ENCODE assay signal across 19 mouse cellular contexts in the genomic region with DNA sequence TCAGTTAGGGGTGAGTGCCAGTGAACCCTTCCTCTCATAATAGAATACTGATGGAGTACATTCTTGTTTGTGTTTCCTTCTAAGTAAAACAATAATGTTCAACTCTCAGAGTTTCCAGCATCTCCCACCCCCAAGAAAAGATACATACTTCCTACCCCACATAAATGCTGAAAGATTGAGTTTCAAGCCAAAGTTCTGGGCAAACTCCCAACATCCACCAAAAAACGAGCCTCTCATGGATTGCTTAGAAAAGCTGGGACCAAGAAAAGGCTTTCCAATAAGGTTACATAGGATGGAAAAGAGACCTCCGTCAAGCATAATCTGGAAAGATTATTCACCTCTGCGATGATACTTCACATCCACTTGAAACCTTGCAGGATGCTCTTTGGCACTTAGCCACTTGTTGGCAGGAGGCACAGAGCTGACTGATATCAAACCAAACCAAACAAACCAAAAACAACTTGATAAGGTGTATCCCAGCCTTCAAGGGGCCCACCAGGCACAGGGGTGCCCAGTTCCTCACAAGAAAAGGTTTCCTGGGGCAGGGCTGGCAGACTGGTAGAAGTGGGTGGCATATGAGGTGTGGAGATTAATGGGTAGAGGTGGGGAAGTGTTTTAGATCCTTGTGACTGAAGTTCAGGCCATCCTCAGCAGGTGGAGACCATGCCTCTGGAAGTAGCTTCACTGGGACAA. TPM values are rescaled to one million over a fixed set of nuclear protein-coding genes. Genes with fewer than 3 reads are reported as not detected.
DNase-seq lines count a peak whose midpoint lies in the region; ATAC-seq lines count a peak whose summit lies in the region.
"Had no signal": no experiment of that assay in that cellular context is flagged by ENCODE, and none has a peak within 500 bp of the region (broad histone marks: within the 10 kb centered on the region; RNA-seq: fewer than 3 reads in every experiment).

No protein-coding gene starts in this region.

- H3K9me3 ChIP-seq in heart, embryonic 11.5 days (replicated peaks; ENCODE audit: control insufficient read depth, low read length): no peaks in the 10 kb centered on the region
- H3K9me3 ChIP-seq in liver, embryonic 11.5 days (ENCODE audit: control insufficient read depth, low read length): no peaks in the 10 kb centered on the region
- no peaks in the 10 kb centered on the region for H3K9me3 ChIP-seq in neural tube, embryonic 15.5 days (replicated peaks)
- no peaks in the 10 kb centered on the region for H3K9me3 ChIP-seq in forebrain, embryonic 10.5 days
- H3K9me3 ChIP-seq in kidney, embryonic 15.5 days (replicated peaks): no peaks in the 10 kb centered on the region
- H3K9me3 ChIP-seq: G1E; midbrain, embryonic 10.5 days had no signal

- H3K36me3 ChIP-seq in heart, embryonic 11.5 days (ENCODE audit: control insufficient read depth, insufficient read depth, low read length): no peaks in the 10 kb centered on the region
- no peaks in the 10 kb centered on the region for H3K36me3 ChIP-seq in liver, embryonic 11.5 days (ENCODE audit: control insufficient read depth, insufficient read depth, low read length)
- no peaks in the 10 kb centered on the region for H3K36me3 ChIP-seq in neural tube, embryonic 15.5 days
- H3K36me3 ChIP-seq in forebrain, embryonic 10.5 days (replicated peaks): no peaks in the 10 kb centered on the region
- no peaks in the 10 kb centered on the region for H3K36me3 ChIP-seq in kidney, embryonic 15.5 days
- H3K36me3 ChIP-seq: G1E; midbrain, embryonic 10.5 days had no signal

- H3K4me1 ChIP-seq in heart, embryonic 11.5 days (ENCODE audit: control insufficient read depth, insufficient read depth, low read length): no peaks in the 10 kb centered on the region
- H3K4me1 ChIP-seq in liver, embryonic 11.5 days (replicated peaks; ENCODE audit: control insufficient read depth, insufficient read depth, low read length): peaks cover 5% of the 10 kb centered on the region; the same call in 1 of the 2 replicates
- no peaks in the 10 kb centered on the region for H3K4me1 ChIP-seq in neural tube, embryonic 15.5 days
- no peaks in the 10 kb centered on the region for H3K4me1 ChIP-seq in forebrain, embryonic 10.5 days
- H3K4me1 ChIP-seq in kidney, embryonic 15.5 days: no peaks in the 10 kb centered on the region
- H3K4me1 ChIP-seq: midbrain, embryonic 10.5 days had no signal

- H3K27ac ChIP-seq in heart, embryonic 11.5 days (ENCODE audit: low read depth, low read length): no peak overlapping the region
- H3K27ac ChIP-seq in liver, embryonic 11.5 days (ENCODE audit: low read depth, low read length): no peak overlapping the region
- no peak overlapping the region for H3K27ac ChIP-seq in neural tube, embryonic 15.5 days (replicated peaks)
- no peak overlapping the region for H3K27ac ChIP-seq in forebrain, embryonic 10.5 days
- H3K27ac ChIP-seq in kidney, embryonic 15.5 days: no peak overlapping the region
- H3K27ac ChIP-seq: midbrain, embryonic 10.5 days had no signal

- no peak overlapping the region for H3K4me2 ChIP-seq in heart, embryonic 11.5 days
- H3K4me2 ChIP-seq in liver, embryonic 11.5 days: peak overlapping the region; percentile 21
- H3K4me2 ChIP-seq in neural tube, embryonic 15.5 days: no peak overlapping the region
- no peak overlapping the region for H3K4me2 ChIP-seq in kidney, embryonic 15.5 days

- 61% methylated on average over 3 of the region's 3 CpGs for WGBS in heart, embryonic 11.5 days (ENCODE audit: insufficient replicate concordance)
- 79% methylated on average over 3 of the region's 3 CpGs for WGBS in liver, embryonic 11.5 days
- 88% methylated on average over 3 of the region's 3 CpGs for WGBS in neural tube, embryonic 15.5 days
- 89% methylated on average over 3 of the region's 3 CpGs for WGBS in forebrain, embryonic 10.5 days
- 79% methylated on average over 3 of the region's 3 CpGs for WGBS in kidney, embryonic 15.5 days

- H3K4me3 ChIP-seq in heart, embryonic 11.5 days (ENCODE audit: low read depth, low read length): no peak overlapping the region
- no peak overlapping the region for H3K4me3 ChIP-seq in liver, embryonic 11.5 days (ENCODE audit: low read depth, low read length)
- H3K4me3 ChIP-seq in neural tube, embryonic 15.5 days (replicated peaks): no peak overlapping the region
- H3K4me3 ChIP-seq in forebrain, embryonic 10.5 days: no peak overlapping the region
- no peak overlapping the region for H3K4me3 ChIP-seq in kidney, embryonic 15.5 days (replicated peaks)
- H3K4me3 ChIP-seq: midbrain, embryonic 10.5 days had no signal

- no peaks in the 10 kb centered on the region for H3K27me3 ChIP-seq in heart, embryonic 11.5 days (ENCODE audit: control insufficient read depth, insufficient read depth, low read length)
- H3K27me3 ChIP-seq in liver, embryonic 11.5 days (replicated peaks; ENCODE audit: control insufficient read depth, insufficient read depth, low read length): no peaks in the 10 kb centered on the region
- H3K27me3 ChIP-seq in neural tube, embryonic 15.5 days (replicated peaks): no peaks in the 10 kb centered on the region
- no peaks in the 10 kb centered on the region for H3K27me3 ChIP-seq in forebrain, embryonic 10.5 days (ENCODE audit: poor library complexity, severe bottlenecking)
- no peaks in the 10 kb centered on the region for H3K27me3 ChIP-seq in kidney, embryonic 15.5 days

- DNase-seq in heart, adult 11 months: peak; percentile 81
- DNase-seq in liver, embryonic 11.5 days (ENCODE audit: low spot score): no peak
- no peak for DNase-seq in forebrain, embryonic 10.5 days (ENCODE audit: extremely low spot score, low spot score)
- DNase-seq: cerebellum, adult 9-11 months; embryo, embryonic 11 days; gastrocnemius, postnatal 14 days; lung, adult 18-20 months; retina, postnatal 1 day; thymus, postnatal 36 days had no signal

- ATAC-seq in heart, embryonic 11.5 days (replicated peaks; ENCODE audit: insufficient number of reproducible peaks, low FRiP score, low TSS enrichment): no peak
- peak; percentile 60 for ATAC-seq in common myeloid progenitor, adult 5-6 weeks (replicated peaks; ENCODE audit: low read depth, poor library complexity, severe bottlenecking)
- ATAC-seq in liver, embryonic 11.5 days (replicated peaks; ENCODE audit: low FRiP score): no peak
- ATAC-seq in megakaryocyte progenitor cell, adult 5-6 weeks (replicated peaks; ENCODE audit: poor library complexity): peak; percentile 68
- ATAC-seq in neural tube, embryonic 15.5 days (ENCODE audit: low FRiP score): no peak
- no peak for ATAC-seq in kidney, embryonic 15.5 days (replicated peaks; ENCODE audit: low FRiP score)
- ATAC-seq: forebrain, embryonic 14.5 days; hindbrain, embryonic 16.5 days; intestine, embryonic 16.5 days had no signal

- H3K9ac ChIP-seq in heart, embryonic 11.5 days (ENCODE audit: low read depth, low read length): no peak overlapping the region
- H3K9ac ChIP-seq in liver, embryonic 11.5 days (ENCODE audit: low read depth, low read length): no peak overlapping the region
- no peak overlapping the region for H3K9ac ChIP-seq in neural tube, embryonic 15.5 days (replicated peaks)
- H3K9ac ChIP-seq in kidney, embryonic 15.5 days: no peak overlapping the region

RNA-seq across cellular contexts. Expression of a gene that starts 26.5 kb away (rescaled TPM):
- 28.1 and 33.6 TPM in 2 replicates for polyA plus RNA-seq in heart, embryonic 11.5 days (2014; fragmentation: Nextera tagmentation; extraction: Ambion mirVana)
- total RNA-seq in common myeloid progenitor, adult 5-6 weeks (2017): 3.0 and 3.9 TPM in 2 replicates
- 3.4 and 3.5 TPM in 2 replicates for polyA plus RNA-seq in liver, embryonic 11.5 days (2014; fragmentation: Nextera tagmentation; extraction: Ambion mirVana)
- 48.6 and 61.3 TPM in 2 replicates for total RNA-seq in megakaryocyte progenitor cell, adult 5-6 weeks (2015)
- total RNA-seq in megakaryocyte progenitor cell, adult 5-6 weeks (2017): 24.0 and 24.2 TPM in 2 replicates
- polyA plus RNA-seq in neural tube, embryonic 15.5 days (2015; fragmentation: Nextera tagmentation; extraction: Ambion mirVana): 1.7 and 1.9 TPM in 2 replicates
- 1.4 and 2.5 TPM in 2 replicates for polyA plus RNA-seq in forebrain, embryonic 10.5 days (2016; fragmentation: Nextera tagmentation; extraction: Ambion mirVana)
- 17.2 and 17.6 TPM in 2 replicates for polyA plus RNA-seq in kidney, embryonic 15.5 days (2015; fragmentation: Nextera tagmentation; extraction: Ambion mirVana)

Comparison
In these comparisons a context has a peak if more than half of its experiments do, and no peak if none do; other contexts are left out.
1. ATAC-seq: peak in common myeloid progenitor, adult 5-6 weeks (single experiment) and megakaryocyte progenitor cell, adult 5-6 weeks (single experiment); none in heart, embryonic 11.5 days (single experiment), liver, embryonic 11.5 days (single experiment), neural tube, embryonic 15.5 days (single experiment) and kidney, embryonic 15.5 days (single experiment).